Mouse (Mus musculus) heart, adult 2 months (tissue): ENCODE measurements around the gene Hist1h3b.

Source experiments
- CTCF ChIP-seq: fragments of 200-600 bp; IDR thresholded peaks from 2 replicates; pipeline ENCODE4 v1.8.1; 2022; ENCODE audit warnings: antibody characterized with exemption, mild to moderate bottlenecking, moderate library complexity
- POLR2A ChIP-seq: fragments of 200-500 bp; IDR thresholded peaks from 2 replicates; pipeline ENCODE4 v1.6.1; 2011; ENCODE audit warnings: mild to moderate bottlenecking, low read depth, low read length, control low read depth; ENCODE audit not compliant: insufficient read depth

- no peak for TF ChIP-seq POLR2A
- no peak for TF ChIP-seq CTCF
These were observed 15.0 kb upstream of the Hist1h3b start for GRCm38 (mm10) chr13:23737091-23737490.
